Mouse (Mus musculus) CD4-positive, CD25-positive, alpha-beta regulatory T cell (primary cell): ENCODE measurements around the gene Olfr1331. TPM values are rescaled to one million over a fixed set of nuclear protein-coding genes. Genes with fewer than 3 reads are reported as not detected.

Experiments
- polyA plus RNA-seq: library from polyadenylated mRNA; unstranded; fragments of 100-300 nt; shearing (Covaris generic); gene quantifications from one replicate; pipeline ENCODE4 v1.2.1, GENCODE M21; 2017

Gene Olfr1331
- polyA plus RNA-seq = not detected

GRCm38 (mm10) chr4:118864349-118864748, at the start of gene Olfr1331:
TSS of gene Olfr1331 (plus strand) at chr4:118864649.

GRCm38 (mm10) chr4:118836179-118836578, 28.3 kb upstream of the Olfr1331 start, which contains the start of gene Olfr1333:
TSS of gene Olfr1333 (minus strand) at chr4:118836279.

GRCm38 (mm10) chr4:118888297-118888696, 23.8 kb downstream of the Olfr1331 start, which contains the start of gene Olfr1330:
TSS of gene Olfr1330 (plus strand) at chr4:118888597.

GRCm38 (mm10) chr4:118917365-118917764, 52.9 kb downstream of the Olfr1331 start, which contains the start of gene Olfr1329:
TSS of gene Olfr1329 (minus strand) at chr4:118917465.

Other genes starting within 250 kb of the Olfr1331 start
- gene Cfap57, start 243.9 kb upstream of the Olfr1331 start, polyA plus RNA-seq = not detected
- 170 TPM for gene Ebna1bp2, start 243.8 kb upstream of the Olfr1331 start, polyA plus RNA-seq
- not detected for gene Olfr62, start 205.7 kb upstream of the Olfr1331 start, polyA plus RNA-seq
- not detected for gene Olfr1342, start 171.9 kb upstream of the Olfr1331 start, polyA plus RNA-seq
- gene Olfr1341, start 161.1 kb upstream of the Olfr1331 start, polyA plus RNA-seq = 0.10 TPM
- 0.07 TPM for gene Olfr1340, start 144.5 kb upstream of the Olfr1331 start, polyA plus RNA-seq
- gene Olfr1339, start 132.5 kb upstream of the Olfr1331 start, polyA plus RNA-seq = not detected
- not detected for gene Olfr1338, start 105.9 kb upstream of the Olfr1331 start, polyA plus RNA-seq
- not detected for gene Olfr1337, start 82.1 kb upstream of the Olfr1331 start, polyA plus RNA-seq
- not detected for gene Olfr1335, start 54.7 kb upstream of the Olfr1331 start, polyA plus RNA-seq
- gene Olfr1333, start 28.4 kb upstream of the Olfr1331 start, polyA plus RNA-seq = not detected
- not detected for gene Olfr1330, start 23.9 kb downstream of the Olfr1331 start, polyA plus RNA-seq
- gene Olfr1329, start 52.8 kb downstream of the Olfr1331 start, polyA plus RNA-seq = not detected
- not detected for gene Olfr1328, start 74.0 kb downstream of the Olfr1331 start, polyA plus RNA-seq
- gene Lao1, start 96.9 kb downstream of the Olfr1331 start, polyA plus RNA-seq = not detected
- gene Slc2a1, start 244.1 kb downstream of the Olfr1331 start, polyA plus RNA-seq = 54.3 TPM